23 mouse cellular contexts compared by ENCODE assay signal in the genomic region with DNA sequence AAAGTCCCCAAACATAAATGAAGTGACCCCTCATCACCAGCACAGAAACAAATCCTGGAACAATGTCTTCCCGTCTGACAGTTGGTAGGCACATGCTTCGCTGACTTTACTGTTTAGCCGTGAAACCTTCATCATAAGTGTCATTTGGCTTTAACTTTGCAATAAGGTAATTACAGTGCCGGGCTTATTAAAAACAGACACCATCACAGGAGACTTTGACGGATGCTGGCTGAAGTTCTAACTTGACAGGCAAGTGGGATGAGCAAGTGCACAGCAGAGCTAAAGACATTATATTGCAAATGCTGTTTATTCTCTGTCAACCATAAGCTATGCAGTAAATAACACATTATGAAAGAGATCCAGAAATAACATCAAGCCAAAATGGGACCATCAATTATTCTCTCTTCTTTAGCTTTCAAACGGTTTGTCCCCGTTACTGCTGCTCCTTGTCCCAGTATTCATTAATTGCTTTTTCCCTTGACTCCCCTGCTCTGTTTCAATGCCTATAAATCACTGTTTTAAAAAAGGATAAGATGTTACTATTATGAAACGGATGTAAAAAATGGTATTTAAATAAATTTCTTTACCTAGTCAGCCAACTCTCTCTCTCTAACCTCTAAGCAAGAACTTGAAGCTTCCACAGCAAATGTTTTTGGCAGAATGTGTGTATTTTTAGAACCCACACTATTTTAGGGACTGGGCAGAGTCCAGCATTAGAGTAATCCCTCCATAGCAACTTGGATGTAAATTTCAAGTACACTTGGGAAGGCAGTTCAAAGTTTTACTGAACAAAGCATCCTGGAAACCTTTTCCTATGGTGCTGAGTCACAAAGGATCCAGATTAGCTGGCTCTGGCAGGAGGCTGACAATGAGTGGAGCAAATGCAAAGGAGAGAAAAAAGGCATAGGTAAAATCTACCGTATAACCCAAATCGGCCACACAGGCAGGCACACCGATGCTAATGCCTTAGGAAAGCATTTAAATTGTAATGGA.
DNase-seq lines count a peak whose midpoint lies in the region; ATAC-seq and TF ChIP-seq lines count a peak whose summit lies in the region.
"Had no signal": no experiment of that assay in that cellular context is flagged by ENCODE, and none has a peak within 500 bp of the region (broad histone marks: within the 10 kb centered on the region; RNA-seq: fewer than 3 reads in every experiment).

No protein-coding gene starts in this region.

- no peak overlapping the region for H3K4me2 ChIP-seq in limb, embryonic 14.5 days (replicated peaks; ENCODE audit: low read depth, low read length, severe bottlenecking)
- H3K4me2 ChIP-seq: heart, embryonic 15.5 days; limb, embryonic 12.5 days; liver, embryonic 13.5 days; midbrain, embryonic 12.5 days had no signal

- no peak overlapping the region for H3K9ac ChIP-seq in limb, embryonic 14.5 days (ENCODE audit: low read depth, low read length, severe bottlenecking)
- H3K9ac ChIP-seq: heart, embryonic 15.5 days; limb, embryonic 12.5 days; liver, embryonic 13.5 days; midbrain, embryonic 12.5 days had no signal

- no peaks in the 10 kb centered on the region for H3K27me3 ChIP-seq in limb, embryonic 14.5 days (ENCODE audit: control insufficient read depth, insufficient read depth, low read length)
- no peaks in the 10 kb centered on the region for H3K27me3 ChIP-seq in limb, embryonic 10.5 days (ENCODE audit: low read depth, poor library complexity, severe bottlenecking)
- H3K27me3 ChIP-seq: heart, embryonic 15.5 days; limb, embryonic 12.5 days; liver, embryonic 13.5 days; midbrain, embryonic 12.5 days had no signal

- H3K9me3 ChIP-seq in limb, embryonic 14.5 days (ENCODE audit: control insufficient read depth, low read length) = no peaks in the 10 kb centered on the region
- H3K9me3 ChIP-seq in limb, embryonic 10.5 days (replicated peaks) = no peaks in the 10 kb centered on the region
- H3K9me3 ChIP-seq: heart, embryonic 15.5 days; limb, embryonic 12.5 days; liver, embryonic 13.5 days; midbrain, embryonic 12.5 days had no signal

- H3K4me1 ChIP-seq in limb, embryonic 14.5 days (ENCODE audit: control insufficient read depth, insufficient read depth, low read length) = no peaks in the 10 kb centered on the region
- peaks cover 3% of the 10 kb centered on the region; the same call in 1 of the 2 replicates for H3K4me1 ChIP-seq in limb, embryonic 10.5 days
- H3K4me1 ChIP-seq: heart, embryonic 15.5 days; limb, embryonic 12.5 days; liver, embryonic 13.5 days; midbrain, embryonic 12.5 days had no signal

- no peaks in the 10 kb centered on the region for H3K36me3 ChIP-seq in limb, embryonic 14.5 days (ENCODE audit: control insufficient read depth, insufficient read depth, low read length)
- H3K36me3 ChIP-seq in limb, embryonic 10.5 days = no peaks in the 10 kb centered on the region
- H3K36me3 ChIP-seq: heart, embryonic 15.5 days; limb, embryonic 12.5 days; liver, embryonic 13.5 days; midbrain, embryonic 12.5 days had no signal

- no peak overlapping the region for H3K4me3 ChIP-seq in limb, embryonic 14.5 days (replicated peaks; ENCODE audit: low read length)
- H3K4me3 ChIP-seq in limb, embryonic 10.5 days = no peak overlapping the region
- H3K4me3 ChIP-seq: gastrocnemius, adult 2 months; heart, embryonic 15.5 days; layer of hippocampus, adult 2 months; limb, embryonic 12.5 days; liver, embryonic 13.5 days; midbrain, embryonic 12.5 days had no signal

- no peak overlapping the region for H3K27ac ChIP-seq in limb, embryonic 14.5 days (replicated peaks; ENCODE audit: low read depth, low read length)
- H3K27ac ChIP-seq in limb, embryonic 10.5 days = no peak overlapping the region
- H3K27ac ChIP-seq: gastrocnemius, adult 2 months; heart, embryonic 15.5 days; layer of hippocampus, adult 2 months; limb, embryonic 12.5 days; liver, embryonic 13.5 days; midbrain, embryonic 12.5 days had no signal

- no peak for TF ChIP-seq POLR2A in limb, embryonic 14.5 days (IDR thresholded peaks at IDR 0.05; ENCODE audit: borderline replicate concordance, extremely low read depth, insufficient read depth, insufficient read length)

- peak; percentile 36 to 46 for DNase-seq in cerebellum, postnatal 10 days
- DNase-seq in cerebellum, adult 18-20 months = no peak
- DNase-seq in frontal cortex, postnatal 14 days (ENCODE audit: low spot score in 2 of 2) = no peak
- peak; percentile 28 for DNase-seq in limb, embryonic 14.5 days (ENCODE audit: low spot score)
- no peak for DNase-seq in limb, embryonic 10.5 days (ENCODE audit: low spot score)
- DNase-seq in telencephalon, adult 2 months (ENCODE audit: low read depth, low spot score) = peak; percentile 26
- DNase-seq: adrenal gland, postnatal 10 days; cerebellum, adult 9-10 months; gastrocnemius, adult 2 months; heart, postnatal 36 days; kidney, adult 18-20 months; kidney, postnatal 14 days; layer of hippocampus, postnatal 36 days; liver, embryonic 13.5 days; lung, adult 2 months; lung, postnatal 14 days; retina, postnatal 1 day; thymus, postnatal 36 days had no signal

- 32% methylated on average over 11 of the region's 11 CpGs for WGBS in limb, embryonic 14.5 days
- 65% methylated on average over 11 of the region's 11 CpGs for WGBS in limb, embryonic 10.5 days

- ATAC-seq in frontal cortex, adult (ENCODE audit: low TSS enrichment) = peak; percentile 67
- no peak for ATAC-seq in limb, embryonic 14.5 days (ENCODE audit: low FRiP score, low read depth)

Comparison
In these comparisons a context has a peak if more than half of its experiments do, and no peak if none do; other contexts are left out.
1. DNase-seq: peak in cerebellum, postnatal 10 days (2 of 2), limb, embryonic 14.5 days (single experiment) and telencephalon, adult 2 months (single experiment); none in cerebellum, adult 18-20 months (0 of 2), frontal cortex, postnatal 14 days (0 of 2) and limb, embryonic 10.5 days (single experiment).